Mouse (Mus musculus) liver, embryonic 14.5 days (tissue): ENCODE measurements around the gene Usp20. TPM values are rescaled to one million over a fixed set of nuclear protein-coding genes. Genes with fewer than 3 reads are reported as not detected.

ENCODE experiments used
- ATAC-seq: fragments of 200-750 bp; cut with Nextera tagmentation; 2 replicates; pipeline ENCODE4 v1.8.0; 2017; ENCODE audit warnings: moderate number of reproducible peaks, mild to moderate bottlenecking, moderate library complexity; ENCODE audit not compliant: insufficient read depth
- DNase-seq, 3 experiments: peaks; one replicate each; pipeline ENCODE4 v3.0.0-alpha.2; 2012 to 2013; ENCODE audit warnings: low read depth in 3 of 3, low spot score in 3 of 3
- H3K27ac ChIP-seq: fragments of 300-500 bp; sonication (generic); 2 replicates; pipeline ENCODE4 v1.5.1; 2014; ENCODE audit warnings: moderate library complexity, mild to moderate bottlenecking, control low read depth, inconsistent platforms
- H3K27me3 ChIP-seq: fragments of 300-500 bp; sonication (generic); 2 replicates; pipeline ENCODE4 v1.6.1; 2014; ENCODE audit warnings: mild to moderate bottlenecking, low read length, moderate library complexity; ENCODE audit not compliant: control insufficient read depth, insufficient read depth
- H3K36me3 ChIP-seq: fragments of 300-500 bp; sonication (generic); replicated peaks from 2 replicates; pipeline ENCODE4 v1.6.1; 2014; ENCODE audit warnings: low read depth; ENCODE audit not compliant: control insufficient read depth, insufficient read depth
- H3K4me1 ChIP-seq, 2 experiments: fragments of 200-500 bp in 1 of 2; fragments of 300-500 bp in 1 of 2; sonication (generic) in 1 of 2; replicated peaks; 2 replicates each; pipeline ENCODE4 v1.6.1; 2012 to 2014; ENCODE audit warnings: antibody characterized with exemption in 1 of 2, inconsistent platforms in 1 of 2, low read length in 1 of 2; ENCODE audit not compliant: control insufficient read depth in 2 of 2, insufficient read depth in 2 of 2
- H3K4me2 ChIP-seq: fragments of 300-500 bp; sonication (generic); 2 replicates; pipeline ENCODE4 v1.6.1; 2014; ENCODE audit warnings: low read depth, mild to moderate bottlenecking, control low read depth, moderate library complexity
- H3K4me3 ChIP-seq, 2 experiments: fragments of 200-500 bp in 1 of 2; fragments of 300-500 bp in 1 of 2; sonication (generic) in 1 of 2; 2 replicates each; pipeline ENCODE4 v1.5.1; 2012 to 2014; ENCODE audit warnings: low read depth in 2 of 2, low read length in 2 of 2, mild to moderate bottlenecking in 2 of 2, control low read depth in 1 of 2, inconsistent platforms in 1 of 2, moderate library complexity in 1 of 2; ENCODE audit not compliant: insufficient read depth in 1 of 2
- H3K9ac ChIP-seq: fragments of 300-500 bp; sonication (generic); replicated peaks from 2 replicates; pipeline ENCODE4 v1.6.1; 2014; ENCODE audit warnings: mild to moderate bottlenecking, control low read depth, moderate library complexity
- H3K9me3 ChIP-seq: fragments of 300-500 bp; sonication (generic); 2 replicates; pipeline ENCODE4 v1.6.1; 2016; ENCODE audit warnings: low read length, mixed read lengths; ENCODE audit not compliant: control insufficient read depth
- CTCF ChIP-seq: IDR thresholded peaks from 2 replicates; pipeline ENCODE4 v1.5.1; 2016; ENCODE audit warnings: antibody characterized with exemption, low read depth, control low read depth
- EP300 ChIP-seq: IDR thresholded peaks from 2 replicates; pipeline ENCODE4 v1.6.1; 2016; ENCODE audit warnings: antibody characterized with exemption, low read depth
- WGBS: fragments of 180-500 bp; shearing (Covaris S2); extraction: QIAGEN DNeasy Blood & Tissue Kit; methylation state at CpG from one replicate; pipeline ENCODE4 v1.1.7; 2014; ENCODE audit not compliant: insufficient replicate concordance; 5-methylcytosine and 5-hydroxymethylcytosine counted together
- polyA plus RNA-seq, 2 experiments: library from polyadenylated mRNA; depleted of rRNA in 1 of 2; stranded (reverse) in 1 of 2; unstranded in 1 of 2; fragments of >200 nt; fragmentation: Nextera tagmentation in 1 of 2; extraction: Ambion mirVana in 1 of 2; gene quantifications; 2 replicates each; pipeline versions ENCODE4 v1.2.1 to v1.2.3; 2012 to 2014

Usp20 gene
- polyA plus RNA-seq, 2 experiments: 2.7 to 3.2 TPM

- no peak overlapping the region for H3K9ac ChIP-seq
- DNase-seq: no peak
These were observed 19.4 kb upstream of the Usp20 start for GRCm38 (mm10) chr2:30962570-30963254.

GRCm38 (mm10) chr2:30965627-30966026 lies 16.5 kb upstream of the Usp20 start:
- ATAC-seq (no peak), DNase-seq (no peak)
- Histone ChIP-seq H3K9me3 (no peaks in the 10 kb centered on the region), H3K4me3 (no peak overlapping the region), H3K4me2 (peak overlapping the region; percentile 97), H3K36me3 (peaks cover 33% of the 10 kb centered on the region), H3K27me3 (no peaks in the 10 kb centered on the region), H3K9ac (no peak overlapping the region), H3K27ac (no peak overlapping the region), H3K4me1 (peaks cover 7 to 13% of the 10 kb centered on the region in 2 experiments; a peak in 3 of 4 replicates)
- 82% methylated on average over 8 of the region's 8 CpGs for WGBS
- TF ChIP-seq CTCF (no peak), EP300 (no peak)

More at GRCm38 (mm10) chr2:30962570-30963254, 19.4 kb upstream of the Usp20 start:
- Histone ChIP-seq H3K4me2 (no peak overlapping the region), H3K27ac (no peak overlapping the region), H3K4me1 (peaks cover 7 to 15% of the 10 kb centered on the region in 2 experiments; a peak in 3 of 4 replicates), H3K4me3 (no peak overlapping the region), H3K36me3 (peaks cover 60% of the 10 kb centered on the region), H3K27me3 (no peaks in the 10 kb centered on the region), H3K9me3 (no peaks in the 10 kb centered on the region)
- no peak for ATAC-seq
- 74% methylated on average over 11 of the region's 11 CpGs for WGBS
- TF ChIP-seq CTCF (no peak), EP300 (no peak)

GRCm38 (mm10) chr2:30966826-30967225 lies 15.3 kb upstream of the Usp20 start:
- Histone ChIP-seq H3K9ac (peak overlapping the region; percentile 98), H3K4me2 (peak overlapping the region; percentile 97), H3K4me3 (peak overlapping the region; percentile 85 to 88), H3K27ac (no peak overlapping the region; the same call in 1 of the 2 replicates), H3K27me3 (no peaks in the 10 kb centered on the region), H3K36me3 (peaks cover 21% of the 10 kb centered on the region), H3K9me3 (no peaks in the 10 kb centered on the region), H3K4me1 (peaks cover 7 to 13% of the 10 kb centered on the region in 2 experiments; a peak in 3 of 4 replicates)
- TF ChIP-seq CTCF (no peak), EP300 (no peak)
- DNase-seq (no peak), ATAC-seq (peak; percentile 20; the same call in 1 of the 2 replicates)
- WGBS: 6% methylated on average over 16 of the region's 16 CpGs

GRCm38 (mm10) chr2:30967352-30968327 lies 14.4 kb upstream of the Usp20 start, which contains the start of gene Tor1a:
Gene Tor1a, minus strand, starts transcription at chr2:30967933.
- no peaks in the 10 kb centered on the region for H3K27me3 ChIP-seq

More at GRCm38 (mm10) chr2:30967352-30968327, 14.4 kb upstream of the Usp20 start, which contains the start of gene Tor1a:
- Histone ChIP-seq H3K9me3 (no peaks in the 10 kb centered on the region), H3K4me1 (peaks cover 7 to 13% of the 10 kb centered on the region in 2 experiments; a peak in 3 of 4 replicates), H3K36me3 (peaks cover 17% of the 10 kb centered on the region), H3K4me3 (peak within 1 kb of the TSS; percentile 85 to 88), H3K27ac (peak within 1 kb of the TSS; percentile 70), H3K9ac (peak within 1 kb of the TSS; percentile 98), H3K4me2 (peak within 1 kb of the TSS; percentile 97)
- DNase-seq (peak; percentile 73 to 76 (median 74)), ATAC-seq (peak; percentile 92)
- WGBS: 3% methylated on average over 48 of the region's 59 CpGs
- TF ChIP-seq EP300 (no peak), CTCF (no peak)
